Mouse (Mus musculus): ENCODE results near the gene Il21r. TPM values are rescaled to one million over a fixed set of nuclear protein-coding genes. Genes with fewer than 3 reads are reported as not detected.

Gene Il21r
- total RNA-seq (2018; cell fraction: chromatin; rRNA removed) = 100 to 1,000 TPM in 1 of 26 experiments, 10 to 100 TPM in 18, 1 to 10 TPM in 7; 2.1 to 103 (median 34.8) TPM
- total RNA-seq (2018; cell fraction: cytosol; rRNA removed) = 10 to 100 TPM; 11.9 to 91.3 (median 35.2) TPM
- 100 to 1,000 TPM in 7 of 26 experiments, 10 to 100 TPM in 19; 11.6 to 141 (median 56.9) TPM for total RNA-seq (2018; cell fraction: nucleus; rRNA removed)
- polyA plus RNA-seq (2018) = 34.1 to 93.4 TPM (median 46.8 TPM) in 3 replicates

DNA sequence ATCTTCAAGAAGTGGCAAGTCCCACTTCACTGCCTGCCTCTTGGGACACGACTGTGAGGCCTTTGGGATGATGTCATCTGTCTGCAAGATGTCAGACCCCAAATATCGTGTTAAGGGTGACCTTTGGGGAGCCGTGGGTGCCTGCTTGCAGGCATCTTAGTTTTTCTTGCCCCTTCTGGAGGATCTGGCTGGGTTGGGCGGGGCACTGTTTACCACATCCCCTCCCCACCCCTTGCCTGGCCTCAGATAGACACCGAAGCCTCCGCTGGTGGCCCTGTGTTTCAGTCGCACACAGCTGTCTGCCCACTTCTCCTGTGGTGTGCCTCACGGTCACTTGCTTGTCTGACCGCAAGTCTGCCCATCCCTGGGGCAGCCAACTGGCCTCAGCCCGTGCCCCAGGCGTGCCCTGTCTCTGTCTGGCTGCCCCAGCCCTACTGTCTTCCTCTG, at the start of gene Il21r:
TSS of gene Il21r (plus strand) at position 245 of the 447 bp plus-strand sequence.
- no peaks in the 10 kb centered on the region for H3K36me3 ChIP-seq (ENCODE audit: inconsistent target)
- H3K27ac ChIP-seq = peak within 1 kb of the TSS; percentile 98
- 11% methylated on average over 11 of the region's 11 CpGs for WGBS (ENCODE audit: missing documents)
- peak within 1 kb of the TSS; percentile 48 for H3K4me3 ChIP-seq (ENCODE audit: inconsistent target)
- peaks cover 56% of the 10 kb centered on the region; the same call in 1 of the 2 replicates for H3K79me2 ChIP-seq (ENCODE audit: inconsistent target)

DNA sequence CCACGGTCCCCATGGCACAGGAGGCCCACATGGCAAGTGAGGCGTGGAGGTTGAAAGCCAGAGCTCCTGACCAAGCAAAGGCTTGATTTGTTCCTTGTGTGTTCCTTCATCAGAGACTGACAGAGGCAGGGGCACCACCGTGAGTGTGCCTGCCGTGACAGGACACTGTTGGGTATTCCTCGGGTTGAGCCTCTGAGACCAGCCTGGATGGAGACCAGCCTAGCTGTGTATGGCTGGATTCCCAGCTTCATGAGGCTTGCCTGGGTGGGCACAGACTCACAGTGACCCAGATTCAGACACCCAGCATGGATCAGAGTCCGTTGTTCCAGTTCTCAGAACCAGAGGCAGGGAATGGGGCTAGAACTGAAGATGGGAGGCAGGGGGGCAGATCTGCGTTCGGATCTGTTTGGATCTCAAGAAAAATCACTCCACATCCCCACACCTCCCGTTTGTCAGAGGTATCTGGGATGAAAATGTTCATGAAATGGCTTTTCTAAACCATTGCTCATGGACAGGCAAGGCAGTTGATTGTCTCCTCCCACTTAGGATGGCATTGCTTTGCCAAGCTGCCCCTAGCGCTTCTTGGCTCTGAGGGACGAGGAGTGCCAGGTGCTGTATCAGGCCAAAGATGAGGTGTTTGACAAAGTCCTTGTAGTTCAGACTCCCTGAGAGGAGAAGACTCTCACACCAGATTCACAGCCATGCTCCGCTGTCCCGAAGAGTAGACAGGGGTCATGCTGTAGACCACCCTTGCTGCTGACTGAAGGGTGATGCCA, 49.4 kb upstream of the Il21r start:
- WGBS (ENCODE audit: missing documents) = 60% methylated on average over 13 of the region's 13 CpGs
- Histone ChIP-seq H3K36me3 (ENCODE audit: inconsistent target) (peaks cover 5% of the 10 kb centered on the region; the same call in 1 of the 2 replicates), H3K4me3 (ENCODE audit: inconsistent target) (peak overlapping the region; percentile 91), H3K79me2 (ENCODE audit: inconsistent target) (peaks cover 67% of the 10 kb centered on the region), H3K27ac (peak overlapping the region; percentile 96)

DNA sequence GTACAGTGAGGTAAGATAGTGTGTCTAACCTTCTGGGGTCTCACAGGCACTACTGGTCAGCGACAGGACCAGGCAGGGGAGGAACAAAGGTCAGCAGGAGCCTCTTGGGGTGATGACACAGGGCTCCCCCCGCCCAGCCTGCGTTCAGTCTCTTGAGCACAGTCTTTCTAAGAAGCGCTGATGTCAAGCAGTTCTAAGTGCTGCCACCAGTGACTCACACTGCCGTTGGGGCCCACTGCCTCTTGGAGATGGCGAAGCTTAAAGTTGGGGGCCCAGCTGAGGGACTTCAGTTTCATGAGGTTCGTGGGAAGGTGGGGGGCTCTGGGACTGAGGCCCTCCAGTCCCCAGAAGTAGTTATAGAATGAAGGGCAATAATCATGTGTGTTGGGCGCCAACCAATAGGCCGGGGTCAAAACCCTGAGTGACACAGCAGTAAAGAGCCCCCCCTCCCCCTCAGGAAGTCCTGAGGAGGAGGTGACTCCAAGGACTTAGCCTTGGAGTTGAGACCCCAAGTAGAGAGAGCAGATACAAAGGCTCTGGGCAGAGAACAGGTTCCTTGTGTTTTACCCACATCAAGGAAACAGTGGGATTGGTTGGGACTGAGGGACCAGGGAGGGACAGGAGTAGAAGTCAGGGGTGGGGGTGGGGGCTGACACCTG, 48.6 kb upstream of the Il21r start:
- peaks cover 74% of the 10 kb centered on the region for H3K79me2 ChIP-seq (ENCODE audit: inconsistent target)
- 19% methylated on average over 9 of the region's 9 CpGs for WGBS (ENCODE audit: missing documents)
- peaks cover 11% of the 10 kb centered on the region; the same call in 1 of the 2 replicates for H3K36me3 ChIP-seq (ENCODE audit: inconsistent target)
- peak overlapping the region; percentile 91 for H3K4me3 ChIP-seq (ENCODE audit: inconsistent target)
- H3K27ac ChIP-seq = peak overlapping the region; percentile 96

DNA sequence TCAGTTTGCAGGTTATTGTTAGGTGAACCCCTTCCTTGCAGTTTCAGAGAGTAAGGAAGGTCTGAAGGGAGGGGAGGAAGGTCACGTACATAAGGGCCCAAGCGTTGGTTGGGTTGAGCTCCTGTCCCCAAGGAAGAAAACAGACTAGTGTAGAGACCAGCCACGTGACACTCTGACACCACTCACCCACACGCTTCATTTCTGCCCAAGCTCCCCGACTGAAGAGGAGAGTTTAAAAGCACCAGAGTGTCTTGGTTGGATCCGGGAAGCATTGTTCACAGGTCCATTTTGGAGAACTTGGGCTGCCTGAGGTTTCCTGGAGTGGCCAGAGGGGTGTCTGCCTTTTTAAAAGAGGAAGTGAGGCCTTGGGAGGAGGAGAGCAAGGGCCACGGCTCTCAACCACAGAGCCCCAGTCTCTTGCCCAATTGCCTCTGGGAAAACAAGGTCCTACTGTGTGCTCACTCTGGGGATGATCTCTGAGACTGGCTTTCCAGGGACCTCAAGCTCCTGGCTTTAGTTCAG, 47.8 kb upstream of the Il21r start:
- Histone ChIP-seq H3K27ac (peak overlapping the region; percentile 96), H3K4me3 (ENCODE audit: inconsistent target) (peak overlapping the region; percentile 91), H3K36me3 (ENCODE audit: inconsistent target) (peaks cover 17% of the 10 kb centered on the region; the same call in 1 of the 2 replicates), H3K79me2 (ENCODE audit: inconsistent target) (peaks cover 83% of the 10 kb centered on the region)
- 0% methylated on average over 6 of the region's 7 CpGs for WGBS (ENCODE audit: missing documents)

DNA sequence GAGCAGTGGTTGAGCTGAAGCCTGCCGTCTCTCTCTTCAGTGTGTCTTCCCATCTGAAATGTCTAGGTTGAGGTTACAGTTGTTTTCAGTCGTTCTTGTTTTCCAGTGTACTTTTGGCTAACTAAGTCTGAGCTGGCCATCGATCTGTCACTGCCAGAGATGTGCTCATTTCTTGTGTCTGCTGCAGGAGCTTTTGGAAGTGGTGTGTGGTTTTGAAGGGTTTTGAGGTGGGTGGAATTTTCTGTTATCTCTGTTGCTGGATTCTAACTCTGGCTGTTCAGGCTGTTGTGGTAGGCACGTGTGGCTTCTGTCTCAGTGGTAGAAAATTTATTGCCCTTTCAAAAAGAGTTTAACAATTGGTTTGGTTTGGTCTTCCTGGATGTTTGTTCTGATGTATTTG, 47.1 kb upstream of the Il21r start:
- 13% methylated on average over 4 of the region's 4 CpGs for WGBS (ENCODE audit: missing documents)
- Histone ChIP-seq H3K27ac (peak overlapping the region; percentile 96), H3K36me3 (ENCODE audit: inconsistent target) (peaks cover 20% of the 10 kb centered on the region; the same call in 1 of the 2 replicates), H3K4me3 (ENCODE audit: inconsistent target) (peak overlapping the region; percentile 18), H3K79me2 (ENCODE audit: inconsistent target) (peaks cover 89% of the 10 kb centered on the region)

DNA sequence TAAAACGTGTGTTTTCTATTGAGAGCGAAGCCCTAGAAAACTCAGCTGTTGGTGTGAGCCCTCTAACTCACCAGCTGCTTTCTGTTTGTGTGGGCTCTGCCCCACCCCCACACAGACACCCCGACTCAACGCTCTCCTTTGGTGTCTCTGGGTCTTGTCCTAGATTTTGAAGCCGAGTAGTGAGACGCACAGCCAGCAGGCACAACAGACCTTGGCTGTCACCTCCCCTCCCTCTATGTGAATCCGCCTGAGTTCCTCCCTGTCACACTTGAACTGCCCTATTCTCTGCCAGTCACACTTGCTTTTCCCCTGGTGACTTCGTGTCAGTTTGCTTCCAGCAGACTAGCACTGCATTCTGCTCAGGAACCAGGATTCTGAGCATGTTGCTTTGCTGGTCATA, 46.4 kb upstream of the Il21r start:
- Histone ChIP-seq H3K36me3 (ENCODE audit: inconsistent target) (peaks cover 20% of the 10 kb centered on the region; the same call in 1 of the 2 replicates), H3K79me2 (ENCODE audit: inconsistent target) (peaks cover 97% of the 10 kb centered on the region), H3K4me3 (ENCODE audit: inconsistent target) (no peak overlapping the region), H3K27ac (no peak overlapping the region)
- WGBS (ENCODE audit: missing documents) = 60% methylated on average over 8 of the region's 8 CpGs

DNA sequence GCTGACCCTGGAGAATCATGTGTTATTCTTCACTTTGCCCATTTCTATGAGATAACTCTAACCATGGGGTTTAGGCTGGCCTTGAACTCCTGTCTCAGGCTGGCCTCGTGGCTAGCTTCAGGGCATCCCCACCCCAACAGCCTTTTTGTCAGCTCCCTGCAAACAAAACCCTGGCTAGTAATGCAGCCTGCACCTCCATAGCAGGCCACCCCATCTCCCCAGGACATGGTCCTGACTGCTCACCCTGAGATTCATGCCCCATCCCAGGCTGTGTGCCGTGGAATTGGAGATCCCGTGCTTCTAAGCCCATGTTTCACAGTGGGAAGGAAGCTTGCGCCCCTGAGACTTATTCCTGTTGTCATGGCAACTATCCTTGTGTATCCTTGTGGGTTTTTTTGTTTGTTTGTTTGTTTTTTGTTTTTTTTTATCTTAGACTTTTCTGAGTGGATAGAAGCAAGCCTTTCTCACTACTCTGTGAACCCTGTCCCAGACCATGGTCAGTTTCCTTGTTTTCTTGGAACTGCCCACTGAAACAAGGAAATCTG, 44.8 kb upstream of the Il21r start:
- no peak overlapping the region for H3K4me3 ChIP-seq (ENCODE audit: inconsistent target)
- no peak overlapping the region for H3K27ac ChIP-seq
- H3K79me2 ChIP-seq (ENCODE audit: inconsistent target) = peaks cover 99% of the 10 kb centered on the region
- H3K36me3 ChIP-seq (ENCODE audit: inconsistent target) = peaks cover 25% of the 10 kb centered on the region; the same call in 1 of the 2 replicates
- WGBS (ENCODE audit: missing documents) = 93% methylated on average over 4 of the region's 4 CpGs

DNA sequence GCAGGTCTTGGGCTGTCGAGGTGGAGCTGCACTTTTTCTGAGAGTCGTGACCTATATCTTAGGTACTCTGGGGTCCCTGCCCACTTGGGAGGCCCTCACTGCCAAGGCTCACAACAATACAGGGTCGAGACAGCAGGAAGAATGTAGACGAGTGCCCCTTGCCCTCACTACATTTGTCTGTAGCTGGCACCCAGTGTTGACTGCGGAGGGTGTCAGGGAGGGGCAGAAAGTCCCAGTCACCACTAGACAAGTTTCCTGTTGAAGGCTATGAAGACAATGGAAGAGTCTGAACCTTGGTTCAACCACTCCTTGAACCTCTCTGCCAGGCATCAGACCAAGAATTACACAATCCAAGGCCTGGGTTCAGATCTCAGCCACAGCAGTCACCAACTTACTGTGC, 44.2 kb upstream of the Il21r start:
- Histone ChIP-seq H3K79me2 (ENCODE audit: inconsistent target) (peaks cover 99% of the 10 kb centered on the region), H3K4me3 (ENCODE audit: inconsistent target) (no peak overlapping the region), H3K36me3 (ENCODE audit: inconsistent target) (peaks cover 28% of the 10 kb centered on the region; the same call in 1 of the 2 replicates), H3K27ac (no peak overlapping the region)
- 77% methylated on average over 5 of the region's 5 CpGs for WGBS (ENCODE audit: missing documents)

DNA sequence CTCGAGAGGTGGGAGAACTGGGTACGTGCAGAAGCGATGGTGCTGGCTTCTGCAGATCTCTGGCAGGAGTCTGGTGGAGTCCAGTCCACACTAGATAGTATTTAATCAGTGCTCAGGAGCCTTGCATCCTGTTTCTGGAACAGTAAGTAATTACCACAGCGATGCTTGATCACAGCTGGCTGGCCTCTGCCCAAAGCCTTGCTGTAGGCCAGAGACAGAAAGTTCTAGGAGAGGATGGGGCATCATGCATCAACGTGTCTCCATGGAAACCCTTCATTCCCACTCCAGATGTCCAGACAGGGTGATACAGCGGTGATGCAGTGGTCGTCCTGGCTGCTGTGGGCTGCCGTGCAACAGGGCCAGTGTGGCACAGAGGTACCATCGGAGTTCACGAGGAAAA, 43.7 kb upstream of the Il21r start:
- no peak overlapping the region for H3K4me3 ChIP-seq (ENCODE audit: inconsistent target)
- H3K79me2 ChIP-seq (ENCODE audit: inconsistent target) = peaks cover 99% of the 10 kb centered on the region
- no peak overlapping the region for H3K27ac ChIP-seq
- WGBS (ENCODE audit: missing documents) = 87% methylated on average over 10 of the region's 10 CpGs
- peaks cover 33% of the 10 kb centered on the region; the same call in 1 of the 2 replicates for H3K36me3 ChIP-seq (ENCODE audit: inconsistent target)

DNA sequence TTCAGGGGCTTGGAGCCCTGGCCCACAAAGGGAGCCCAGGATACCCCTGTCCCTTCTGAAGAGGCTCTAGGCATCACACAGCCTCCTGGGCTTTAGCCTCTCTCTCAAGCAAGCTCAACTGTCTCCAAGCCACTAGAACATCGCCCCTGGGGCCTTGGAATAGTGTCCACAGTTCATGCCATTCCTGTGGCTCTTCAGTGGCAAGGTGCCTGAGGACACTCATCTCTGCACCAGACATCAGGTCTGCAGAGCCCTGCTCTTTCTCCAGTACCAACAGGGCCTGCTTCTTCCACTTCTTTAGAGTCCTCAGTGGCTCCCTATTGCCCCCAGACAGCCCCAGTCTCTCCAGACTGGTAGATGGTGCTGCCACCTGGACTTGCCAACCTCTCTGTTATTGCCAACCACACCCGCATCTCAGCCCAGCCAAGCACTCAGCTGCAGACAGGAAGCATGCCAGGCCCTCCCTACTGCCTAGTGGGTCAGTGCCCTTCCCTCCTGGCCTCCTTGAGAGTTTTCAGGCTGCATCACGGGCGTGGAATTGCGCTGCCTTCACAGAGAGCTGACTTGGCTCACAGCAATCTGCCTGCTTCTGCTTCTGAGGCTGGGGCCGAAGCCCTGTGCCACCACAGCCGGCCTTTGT, 43.0 kb upstream of the Il21r start:
- WGBS (ENCODE audit: missing documents) = 66% methylated on average over 7 of the region's 7 CpGs
- H3K36me3 ChIP-seq (ENCODE audit: inconsistent target) = peaks cover 40% of the 10 kb centered on the region; the same call in 1 of the 2 replicates
- peak overlapping the region; percentile 32 for H3K27ac ChIP-seq
- H3K4me3 ChIP-seq (ENCODE audit: inconsistent target) = no peak overlapping the region
- peaks cover 99% of the 10 kb centered on the region for H3K79me2 ChIP-seq (ENCODE audit: inconsistent target)

DNA sequence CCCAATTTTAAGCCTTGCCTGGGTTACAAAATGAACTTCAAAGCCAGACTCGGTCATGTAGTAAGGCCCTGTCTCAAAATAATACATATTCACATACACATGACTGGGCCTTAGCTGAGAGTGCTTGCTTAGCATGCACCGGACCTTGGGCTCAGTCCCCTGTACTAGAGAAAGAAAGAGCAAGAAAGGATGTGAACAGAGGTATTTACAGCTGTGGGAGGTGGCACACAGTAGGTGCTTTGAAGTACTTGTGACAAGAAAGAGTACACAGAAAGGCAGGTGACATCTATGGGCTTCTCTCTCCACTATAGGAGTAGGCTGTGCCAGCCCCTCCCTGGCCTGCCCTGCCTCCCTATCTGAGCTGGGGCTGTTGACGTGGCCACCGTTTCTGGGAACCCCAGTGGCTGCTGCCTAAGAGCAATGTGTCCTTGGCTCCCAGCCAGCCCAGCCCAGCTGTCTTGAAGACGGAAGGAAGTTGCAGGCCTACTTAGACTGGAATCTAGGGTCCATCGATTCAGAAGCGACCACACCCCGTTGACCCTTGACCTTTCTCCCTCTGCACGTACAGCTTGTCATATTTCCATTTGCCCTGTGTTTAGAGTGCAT, 42.0 kb upstream of the Il21r start:
- Histone ChIP-seq H3K36me3 (ENCODE audit: inconsistent target) (peaks cover 50% of the 10 kb centered on the region), H3K4me3 (ENCODE audit: inconsistent target) (no peak overlapping the region), H3K27ac (peak overlapping the region; percentile 32), H3K79me2 (ENCODE audit: inconsistent target) (peaks cover 100% of the 10 kb centered on the region)
- WGBS (ENCODE audit: missing documents) = 23% methylated on average over 9 of the region's 9 CpGs

DNA sequence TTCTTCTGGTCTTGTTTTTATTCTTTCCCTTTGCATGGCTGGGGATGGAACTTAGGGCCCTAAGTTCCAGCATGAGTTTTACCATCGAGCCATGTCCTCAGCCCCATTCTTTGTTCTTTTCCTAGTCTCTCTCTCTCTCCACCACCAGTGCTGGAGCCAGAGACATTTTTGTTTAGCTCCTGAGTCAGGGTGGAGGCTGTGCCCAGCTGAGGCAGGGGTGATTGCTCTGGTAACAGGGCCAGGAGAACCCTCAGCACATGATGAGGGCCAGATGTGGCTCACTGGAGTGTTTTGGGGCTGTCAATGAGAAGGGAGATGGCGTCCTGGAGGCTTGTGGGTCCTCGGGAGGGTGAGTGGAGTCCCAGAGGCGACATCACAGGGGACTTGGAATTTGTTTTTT, 40.8 kb upstream of the Il21r start:
- Histone ChIP-seq H3K36me3 (ENCODE audit: inconsistent target) (peaks cover 62% of the 10 kb centered on the region), H3K4me3 (ENCODE audit: inconsistent target) (no peak overlapping the region), H3K27ac (no peak overlapping the region), H3K79me2 (ENCODE audit: inconsistent target) (peaks cover 100% of the 10 kb centered on the region)
- WGBS (ENCODE audit: missing documents) = 93% methylated on average over 4 of the region's 4 CpGs

DNA sequence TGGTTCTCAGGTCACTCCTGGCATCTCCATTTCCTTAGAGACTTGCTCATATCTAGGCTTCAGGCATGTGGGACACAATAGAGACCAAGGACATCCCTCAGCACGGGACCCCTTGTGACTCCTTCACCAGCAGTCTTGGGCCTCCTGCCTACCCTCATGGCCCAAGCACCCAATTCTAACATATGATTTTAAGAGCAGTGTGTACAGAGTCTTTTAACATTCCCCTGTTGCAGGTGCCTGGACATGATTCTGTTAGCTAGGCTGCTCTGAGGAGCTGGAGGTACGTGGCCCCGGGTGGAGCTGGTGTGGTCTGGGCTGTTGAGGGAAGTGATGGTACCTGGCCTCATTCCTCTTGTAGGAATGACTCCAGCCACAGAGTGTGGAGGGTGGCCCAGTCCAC, 40.1 kb upstream of the Il21r start:
- H3K79me2 ChIP-seq (ENCODE audit: inconsistent target) = peaks cover 99% of the 10 kb centered on the region
- H3K36me3 ChIP-seq (ENCODE audit: inconsistent target) = peaks cover 68% of the 10 kb centered on the region
- 75% methylated on average over 3 of the region's 3 CpGs for WGBS (ENCODE audit: missing documents)
- no peak overlapping the region for H3K27ac ChIP-seq
- no peak overlapping the region for H3K4me3 ChIP-seq (ENCODE audit: inconsistent target)

Data from macrophage (primary cell).